ENCODE assay signal across 9 mouse cellular contexts in the genomic region with DNA sequence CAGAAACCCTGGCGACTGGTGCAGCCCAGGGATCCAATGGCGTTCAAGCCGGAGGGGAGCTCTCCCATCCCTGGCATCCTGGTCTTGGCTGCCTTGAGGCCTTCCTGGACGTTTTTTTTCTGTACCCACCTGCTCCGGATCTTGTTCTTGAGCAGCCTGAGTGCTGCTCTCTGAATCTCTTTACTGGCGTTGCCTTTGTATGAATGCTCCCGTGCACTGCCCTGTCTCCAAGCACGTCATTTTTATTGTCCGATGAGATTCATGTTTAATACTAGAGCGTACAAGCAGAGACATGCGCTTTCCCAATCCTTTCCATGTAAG. TPM values are rescaled to one million over a fixed set of nuclear protein-coding genes. Genes with fewer than 3 reads are reported as not detected.
DNase-seq lines count a peak whose midpoint lies in the region; ATAC-seq lines count a peak whose summit lies in the region.
"Had no signal": no experiment of that assay in that cellular context is flagged by ENCODE, and none has a peak within 500 bp of the region (broad histone marks: within the 10 kb centered on the region; RNA-seq: fewer than 3 reads in every experiment).

No protein-coding gene starts in this region.

- peak overlapping the region; percentile 57 for H3K9ac ChIP-seq in limb, embryonic 12.5 days (replicated peaks)
- 0 out of 2 replicates have a peak overlapping the region, but pooled peaks have one; percentile 41 for H3K9ac ChIP-seq in stomach, embryonic 15.5 days

- no peak overlapping the region for H3K27ac ChIP-seq in limb, embryonic 12.5 days
- peak overlapping the region; percentile 67 for H3K27ac ChIP-seq in stomach, embryonic 15.5 days

- ATAC-seq in frontal cortex, adult (ENCODE audit: low TSS enrichment), result peak; percentile 75
- no peak for ATAC-seq in limb, embryonic 12.5 days (ENCODE audit: insufficient number of reproducible peaks, insufficient read depth, low FRiP score, low TSS enrichment, low read depth)
- ATAC-seq in stomach, embryonic 15.5 days (ENCODE audit: insufficient read depth, low FRiP score, low read depth), result peak; percentile 38; the same call in 1 of the 2 replicates
- ATAC-seq in granulocyte monocyte progenitor cell, adult 5-6 weeks (replicated peaks; ENCODE audit: poor library complexity, severe bottlenecking), result no peak

- H3K4me3 ChIP-seq in limb, embryonic 12.5 days (replicated peaks), result peak overlapping the region; percentile 70
- H3K4me3 ChIP-seq in stomach, embryonic 15.5 days (replicated peaks), result peak overlapping the region; percentile 66

- peaks cover 33% of the 10 kb centered on the region for H3K27me3 ChIP-seq in limb, embryonic 12.5 days
- H3K27me3 ChIP-seq in stomach, embryonic 15.5 days (replicated peaks), result peaks cover 15% of the 10 kb centered on the region; the same call in 1 of the 2 replicates

- WGBS in limb, embryonic 12.5 days, result 7% methylated on average over 11 of the region's 11 CpGs
- 9% methylated on average over 11 of the region's 11 CpGs for WGBS in stomach, embryonic 15.5 days

- H3K36me3 ChIP-seq in limb, embryonic 12.5 days, result no peaks in the 10 kb centered on the region
- H3K36me3 ChIP-seq in stomach, embryonic 15.5 days, result no peaks in the 10 kb centered on the region

- peak overlapping the region; percentile 97 for H3K4me2 ChIP-seq in limb, embryonic 12.5 days
- H3K4me2 ChIP-seq in stomach, embryonic 15.5 days, result peak overlapping the region; percentile 84

- no peak for DNase-seq in frontal cortex, postnatal 10 days (ENCODE audit: low spot score in 2 of 2)
- DNase-seq in retina, postnatal 7 days (ENCODE audit: low read depth, low spot score), result peak; percentile 4
- DNase-seq in retina, embryonic 14.5 days (ENCODE audit: low spot score), result no peak
- no peak for DNase-seq in layer of hippocampus, adult 9-11 months

- no peaks in the 10 kb centered on the region for H3K9me3 ChIP-seq in limb, embryonic 12.5 days
- no peaks in the 10 kb centered on the region for H3K9me3 ChIP-seq in stomach, embryonic 15.5 days

- peaks cover 6% of the 10 kb centered on the region; the same call in 1 of the 2 replicates for H3K4me1 ChIP-seq in limb, embryonic 12.5 days (replicated peaks)
- H3K4me1 ChIP-seq in stomach, embryonic 15.5 days, result 0 out of 2 replicates have a peak, but pooled peaks cover 3% of the 10 kb centered on the region

RNA-seq across cellular contexts. Expression of gene Ifne, which starts 58.7 kb away (rescaled TPM):
- not detected in 2 replicates for polyA plus RNA-seq in limb, embryonic 12.5 days (2016; fragmentation: Nextera tagmentation; extraction: Ambion mirVana)
- polyA plus RNA-seq in stomach, embryonic 15.5 days (2015; fragmentation: Nextera tagmentation; extraction: Ambion mirVana), result not detected in 2 replicates
- total RNA-seq in granulocyte monocyte progenitor cell, adult 5-6 weeks (2014; fragmentation: Nextera tagmentation), result not detected in 2 replicates
- not detected in 2 replicates for total RNA-seq in granulocyte monocyte progenitor cell, adult 5-6 weeks (2017)
- total RNA-seq: gastrocnemius, adult 18-20 months had no signal

Comparison
In these comparisons a context has a peak if more than half of its experiments do, and no peak if none do; other contexts are left out.
1. ATAC-seq: peak in frontal cortex, adult (single experiment) and stomach, embryonic 15.5 days (single experiment); none in limb, embryonic 12.5 days (single experiment) and granulocyte monocyte progenitor cell, adult 5-6 weeks (single experiment).